Mouse (Mus musculus) cortical plate, adult 2 months (tissue): ENCODE measurements at regions not wholly inside any gene's neighbourhood (a gene's known extent, or its start where the extent isn't known, plus 50 kb on each side); places are given as distances from the start of the nearest gene placed in this dataset.
A peak's percentile ranks its signal among the peaks of the same experiment; 100 is the strongest.

Source experiments
- CTCF ChIP-seq: fragments of 200-500 bp; IDR thresholded peaks from 2 replicates; pipeline ENCODE4 v1.5.1; 2011; ENCODE audit warnings: mild to moderate bottlenecking, control low read depth, low read length; ENCODE audit not compliant: insufficient read depth; ENCODE audit errors: extremely low read depth
- POLR2A ChIP-seq: fragments of 200-500 bp; IDR thresholded peaks from 2 replicates; pipeline ENCODE4 v1.6.1; 2011; ENCODE audit warnings: mild to moderate bottlenecking, low read length, control low read depth; ENCODE audit not compliant: insufficient read depth; ENCODE audit errors: extremely low read depth

- peak; percentile 21; the same call in 1 of the 2 replicates for TF ChIP-seq CTCF
- no peak for TF ChIP-seq POLR2A
Measured at GRCm38 (mm10) chr12:88620084-88620483, 102.6 kb upstream of the Nrxn3 start.
